Mouse (Mus musculus) intestine, embryonic 14.5 days (tissue): ENCODE data around the gene Pdgfc. TPM values are rescaled to one million over a fixed set of nuclear protein-coding genes. Genes with fewer than 3 reads are reported as not detected.

Source experiments
- ATAC-seq: fragments of 200-750 bp; cut with Nextera tagmentation; replicated peaks from 2 replicates; pipeline ENCODE4 v1.8.0; 2017; ENCODE audit warnings: low read depth, moderate number of reproducible peaks, moderate TSS enrichment, moderate library complexity; ENCODE audit not compliant: low FRiP score, low TSS enrichment
- DNase-seq: peaks from one replicate; pipeline ENCODE4 v3.0.0-alpha.2; 2018; ENCODE audit warnings: low spot score
- H3K27ac ChIP-seq: fragments of 300-500 bp; sonication (generic); 2 replicates; pipeline ENCODE4 v1.5.1; 2014; ENCODE audit warnings: low read depth, mild to moderate bottlenecking, control low read depth
- H3K27me3 ChIP-seq: fragments of 300-500 bp; sonication (generic); replicated peaks from 2 replicates; pipeline ENCODE4 v1.6.1; 2014; ENCODE audit warnings: low read length, control low read depth; ENCODE audit not compliant: control insufficient read depth, insufficient read depth
- H3K36me3 ChIP-seq: fragments of 300-500 bp; sonication (generic); 2 replicates; pipeline ENCODE4 v1.6.1; 2014; ENCODE audit warnings: low read length, control low read depth; ENCODE audit not compliant: control insufficient read depth, insufficient read depth
- H3K4me1 ChIP-seq: fragments of 300-500 bp; sonication (generic); replicated peaks from 2 replicates; pipeline ENCODE4 v1.6.1; 2014; ENCODE audit warnings: low read length, control low read depth, mixed read lengths; ENCODE audit not compliant: control insufficient read depth, insufficient read depth
- H3K4me2 ChIP-seq: fragments of 300-500 bp; sonication (generic); 2 replicates; pipeline ENCODE4 v1.6.1; 2014; ENCODE audit warnings: low read length
- H3K4me3 ChIP-seq: fragments of 300-500 bp; sonication (generic); 2 replicates; pipeline ENCODE4 v1.5.1; 2014; ENCODE audit warnings: low read depth, low read length, control low read depth, mixed read lengths
- H3K9ac ChIP-seq: fragments of 300-500 bp; sonication (generic); 2 replicates; pipeline ENCODE4 v1.6.1; 2014; ENCODE audit warnings: mild to moderate bottlenecking, low read length
- H3K9me3 ChIP-seq: fragments of 300-500 bp; sonication (generic); 2 replicates; pipeline ENCODE4 v1.6.1; 2016; ENCODE audit warnings: low read length, control low read depth; ENCODE audit not compliant: control insufficient read depth
- WGBS: fragments of 180-500 bp; shearing (Covaris S2); extraction: QIAGEN DNeasy Blood & Tissue Kit; methylation state at CpG from one replicate; pipeline ENCODE4 v1.1.7; 2014; 5-methylcytosine and 5-hydroxymethylcytosine counted together
- polyA plus RNA-seq: library from polyadenylated mRNA; unstranded; fragments of >200 nt; fragmentation: Nextera tagmentation; extraction: Ambion mirVana; gene quantifications from 2 replicates; pipeline ENCODE4 v1.2.1, GENCODE M21; 2014

Pdgfc gene
- polyA plus RNA-seq, 1 experiment from 2014 or later: 22.8 TPM

DNA sequence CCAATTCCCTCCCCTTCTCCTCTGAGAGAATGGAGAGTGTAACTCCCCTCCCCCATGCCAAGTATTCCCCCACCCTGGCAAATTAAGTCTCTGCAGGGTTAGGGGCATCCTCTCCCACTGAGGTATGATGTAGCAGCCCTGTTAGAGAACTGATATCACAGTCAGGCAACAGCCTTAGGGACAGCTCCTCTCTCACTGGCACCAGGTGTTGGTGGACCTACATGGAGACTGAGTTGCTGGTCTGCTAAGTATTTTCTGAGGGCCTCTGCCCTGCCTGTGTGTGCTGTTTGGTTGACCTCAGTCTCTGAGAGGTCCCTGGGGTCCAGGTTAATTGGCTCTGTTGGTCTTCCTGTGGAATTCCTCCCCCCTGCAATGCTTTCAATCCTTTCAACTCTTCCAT lies 114.0 kb downstream of the Pdgfc start:
- Histone ChIP-seq H3K4me2 (no peak overlapping the region), H3K9me3 (no peaks in the 10 kb centered on the region), H3K4me3 (no peak overlapping the region), H3K27me3 (no peaks in the 10 kb centered on the region), H3K36me3 (no peaks in the 10 kb centered on the region), H3K9ac (no peak overlapping the region), H3K27ac (no peak overlapping the region), H3K4me1 (no peaks in the 10 kb centered on the region)
- ATAC-seq (no peak), DNase-seq (no peak)

DNA sequence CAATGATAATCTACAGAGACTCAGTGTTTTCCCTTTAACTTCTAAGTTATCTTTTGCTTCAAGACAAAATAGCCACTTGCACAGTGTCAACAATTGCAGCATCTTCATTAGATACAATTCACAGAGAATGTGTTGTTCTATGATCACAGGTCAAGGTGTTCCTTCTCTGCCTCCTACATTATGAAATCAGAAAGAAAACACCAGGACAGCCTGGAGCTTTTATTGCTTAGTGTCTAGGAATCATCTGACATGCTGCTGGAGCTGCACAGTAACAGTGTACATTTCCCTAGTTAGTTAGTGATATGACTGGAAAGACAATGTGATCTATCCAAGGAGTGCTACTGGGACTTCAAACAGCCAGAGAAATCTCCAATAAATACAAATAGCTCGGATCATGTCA lies 118.2 kb downstream of the Pdgfc start:
- H3K36me3 ChIP-seq: no peaks in the 10 kb centered on the region
- H3K27ac ChIP-seq: no peak overlapping the region
- no peaks in the 10 kb centered on the region for H3K9me3 ChIP-seq
- no peak overlapping the region for H3K4me3 ChIP-seq
- WGBS: 64% methylated on average over 1 of the region's 1 CpGs
- no peaks in the 10 kb centered on the region for H3K27me3 ChIP-seq
- no peaks in the 10 kb centered on the region for H3K4me1 ChIP-seq
- no peak overlapping the region for H3K4me2 ChIP-seq
- ATAC-seq (no peak), DNase-seq (no peak)
- no peak overlapping the region for H3K9ac ChIP-seq

GRCm38 (mm10) chr3:81160457-81161165 lies 124.4 kb downstream of the Pdgfc start:
- Histone ChIP-seq H3K4me3 (no peak overlapping the region), H3K27ac (no peak overlapping the region), H3K4me2 (no peak overlapping the region), H3K9ac (no peak overlapping the region), H3K4me1 (no peaks in the 10 kb centered on the region), H3K9me3 (no peaks in the 10 kb centered on the region), H3K27me3 (no peaks in the 10 kb centered on the region), H3K36me3 (no peaks in the 10 kb centered on the region)
- no peak for ATAC-seq
- DNase-seq: no peak

DNA sequence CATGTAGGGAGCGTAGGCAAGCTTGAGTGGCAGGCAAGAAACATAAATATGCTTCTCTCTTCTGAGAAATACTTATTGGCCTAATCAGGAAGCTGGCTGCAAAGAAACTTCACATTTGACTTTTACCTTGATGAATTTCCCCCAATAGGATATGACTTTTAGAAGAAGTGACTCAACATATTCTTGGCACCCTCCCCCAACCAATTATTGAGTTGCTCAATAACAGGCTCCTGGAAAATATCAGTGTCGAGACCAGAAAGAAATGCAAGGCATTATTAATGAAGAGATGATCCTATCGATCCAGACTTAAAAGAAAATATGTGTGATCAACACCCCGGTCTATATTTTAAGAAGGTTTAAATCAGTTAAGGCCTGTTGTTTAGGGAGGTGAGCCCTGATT lies 125.9 kb downstream of the Pdgfc start:
- no peaks in the 10 kb centered on the region for H3K9me3 ChIP-seq
- H3K27ac ChIP-seq: no peak overlapping the region
- no peak for ATAC-seq
- H3K4me2 ChIP-seq: no peak overlapping the region
- no peak overlapping the region for H3K9ac ChIP-seq
- H3K36me3 ChIP-seq: no peaks in the 10 kb centered on the region
- WGBS: 86% methylated on average over 4 of the region's 4 CpGs
- H3K4me1 ChIP-seq: no peaks in the 10 kb centered on the region
- H3K27me3 ChIP-seq: no peaks in the 10 kb centered on the region
- DNase-seq: no peak
- H3K4me3 ChIP-seq: no peak overlapping the region

GRCm38 (mm10) chr3:81164091-81164490 lies 127.9 kb downstream of the Pdgfc start:
- Histone ChIP-seq H3K4me2 (no peak overlapping the region), H3K9ac (no peak overlapping the region), H3K27me3 (no peaks in the 10 kb centered on the region), H3K27ac (no peak overlapping the region), H3K4me3 (no peak overlapping the region), H3K36me3 (no peaks in the 10 kb centered on the region), H3K9me3 (no peaks in the 10 kb centered on the region), H3K4me1 (no peaks in the 10 kb centered on the region)
- DNase-seq (no peak), ATAC-seq (no peak)
- WGBS: 88% methylated on average over 5 of the region's 5 CpGs

GRCm38 (mm10) chr3:81170073-81170809 lies 134.0 kb downstream of the Pdgfc start:
- ATAC-seq: no peak
- 62% methylated on average over 4 of the region's 4 CpGs for WGBS
- no peaks in the 10 kb centered on the region for H3K9me3 ChIP-seq

DNA sequence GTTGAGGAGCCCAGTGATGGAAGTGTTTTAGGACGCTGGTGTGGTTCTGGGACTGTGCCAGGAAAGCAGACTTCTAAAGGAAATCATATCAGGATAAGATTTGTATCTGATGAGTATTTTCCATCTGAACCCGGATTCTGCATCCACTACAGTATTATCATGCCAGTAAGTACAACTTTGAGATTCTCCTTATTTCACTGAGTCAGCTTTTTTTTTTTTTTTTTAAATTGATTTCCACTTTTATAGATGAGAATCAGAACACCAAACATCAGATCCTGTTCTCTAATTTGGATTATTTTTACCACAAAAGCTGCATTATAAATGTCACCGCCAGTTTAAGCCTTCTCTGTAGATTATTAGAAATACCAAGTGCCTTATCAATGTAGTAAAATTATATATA lies 138.6 kb downstream of the Pdgfc start:
- ATAC-seq (no peak), DNase-seq (no peak)
- H3K9me3 ChIP-seq: no peaks in the 10 kb centered on the region
- no peaks in the 10 kb centered on the region for H3K36me3 ChIP-seq
- H3K4me3 ChIP-seq: no peak overlapping the region
- no peak overlapping the region for H3K4me2 ChIP-seq
- no peak overlapping the region for H3K27ac ChIP-seq
- no peak overlapping the region for H3K9ac ChIP-seq
- no peaks in the 10 kb centered on the region for H3K27me3 ChIP-seq
- 88% methylated on average over 3 of the region's 3 CpGs for WGBS
- H3K4me1 ChIP-seq: no peaks in the 10 kb centered on the region; the same call in 1 of the 2 replicates

More at GRCm38 (mm10) chr3:81170073-81170809, 134.0 kb downstream of the Pdgfc start:
- H3K9ac ChIP-seq: no peak overlapping the region
- DNase-seq: no peak
- no peak overlapping the region for H3K4me2 ChIP-seq
- H3K27me3 ChIP-seq: no peaks in the 10 kb centered on the region
- H3K4me1 ChIP-seq: no peaks in the 10 kb centered on the region; the same call in 1 of the 2 replicates
- H3K4me3 ChIP-seq: no peak overlapping the region
- H3K36me3 ChIP-seq: no peaks in the 10 kb centered on the region
- no peak overlapping the region for H3K27ac ChIP-seq

GRCm38 (mm10) chr3:81181319-81182013 lies 145.2 kb downstream of the Pdgfc start:
- WGBS: 93% methylated on average over 1 of the region's 1 CpGs
- Histone ChIP-seq H3K4me2 (no peak overlapping the region), H3K27ac (no peak overlapping the region), H3K4me1 (no peaks in the 10 kb centered on the region), H3K9ac (no peak overlapping the region), H3K9me3 (no peaks in the 10 kb centered on the region), H3K27me3 (no peaks in the 10 kb centered on the region), H3K36me3 (no peaks in the 10 kb centered on the region), H3K4me3 (no peak overlapping the region)
- no peak for ATAC-seq
- no peak for DNase-seq
